Mouse (Mus musculus) neural tube, embryonic 11.5 days (tissue): ENCODE measurements around the gene Siae. TPM values are rescaled to one million over a fixed set of nuclear protein-coding genes. Genes with fewer than 3 reads are reported as not detected.

Experiments used
- ATAC-seq: fragments of 200-750 bp; cut with Nextera tagmentation; 2 replicates; pipeline ENCODE4 v1.8.0; 2017; ENCODE audit warnings: moderate number of reproducible peaks, mild to moderate bottlenecking, moderate TSS enrichment, moderate library complexity; ENCODE audit not compliant: insufficient read depth, low FRiP score, low TSS enrichment
- DNase-seq: peaks from one replicate; pipeline ENCODE4 v3.0.0-alpha.2; 2015; ENCODE audit warnings: low spot score
- H3K27ac ChIP-seq: fragments of 300-500 bp; sonication (generic); 2 replicates; pipeline ENCODE4 v1.5.1; 2014; ENCODE audit warnings: low read depth, mild to moderate bottlenecking, low read length
- H3K27me3 ChIP-seq: fragments of 300-500 bp; sonication (generic); 2 replicates; pipeline ENCODE4 v1.6.1; 2014; ENCODE audit warnings: mild to moderate bottlenecking, low read length, mixed read lengths; ENCODE audit not compliant: control insufficient read depth, insufficient read depth
- H3K36me3 ChIP-seq: fragments of 300-500 bp; sonication (generic); 2 replicates; pipeline ENCODE4 v1.6.1; 2014; ENCODE audit warnings: mild to moderate bottlenecking, low read length, moderate library complexity, mixed read lengths; ENCODE audit not compliant: control insufficient read depth, insufficient read depth
- H3K4me1 ChIP-seq: fragments of 300-500 bp; sonication (generic); 2 replicates; pipeline ENCODE4 v1.6.1; 2014; ENCODE audit warnings: low read length, mixed read lengths; ENCODE audit not compliant: control insufficient read depth, insufficient read depth
- H3K4me2 ChIP-seq: fragments of 300-500 bp; sonication (generic); 2 replicates; pipeline ENCODE4 v1.6.1; 2014; ENCODE audit warnings: low read depth, mild to moderate bottlenecking, moderate library complexity
- H3K4me3 ChIP-seq: fragments of 300-500 bp; sonication (generic); 2 replicates; pipeline ENCODE4 v1.5.1; 2014; ENCODE audit warnings: low read depth, low read length
- H3K9ac ChIP-seq: fragments of 300-500 bp; sonication (generic); 2 replicates; pipeline ENCODE4 v1.6.1; 2014; ENCODE audit warnings: mild to moderate bottlenecking, low read length
- H3K9me3 ChIP-seq: fragments of 300-500 bp; sonication (generic); 2 replicates; pipeline ENCODE4 v1.6.1; 2016; ENCODE audit warnings: low read length; ENCODE audit not compliant: control insufficient read depth
- WGBS: fragments of 180-500 bp; shearing (Covaris S2); extraction: QIAGEN DNeasy Blood & Tissue Kit; methylation state at CpG from one replicate; pipeline ENCODE4 v1.1.7; 2014; 5-methylcytosine and 5-hydroxymethylcytosine counted together
- polyA plus RNA-seq: library from polyadenylated mRNA; unstranded; fragments of >200 nt; fragmentation: Nextera tagmentation; extraction: Ambion mirVana; gene quantifications from 2 replicates; pipeline ENCODE4 v1.2.1, GENCODE M21; 2014

The Siae gene
- polyA plus RNA-seq, 1 experiment from 2014 or later, result 9.0 TPM

DNA sequence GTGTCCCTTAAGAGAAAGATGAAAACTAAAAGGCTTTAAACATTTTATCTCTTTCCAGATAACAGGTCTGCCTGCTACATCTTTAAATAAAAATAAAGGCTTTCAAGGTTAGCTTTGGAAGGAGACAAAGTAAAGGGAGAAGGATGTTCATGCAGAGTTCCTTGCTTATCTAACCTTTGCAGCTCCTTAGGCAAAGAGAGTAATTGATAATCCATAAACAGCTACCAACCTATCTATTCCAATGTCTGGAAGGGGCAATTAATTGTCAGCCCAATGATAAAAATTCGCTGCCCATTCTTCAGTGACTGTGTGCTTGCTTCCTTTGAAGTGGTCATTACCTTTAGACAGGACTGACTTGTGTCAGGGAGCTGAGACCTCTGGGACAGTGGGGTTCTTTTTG lies 8.3 kb downstream of the Siae start:
- ATAC-seq, result no peak
- no peak for DNase-seq
- Histone ChIP-seq H3K36me3 (no peaks in the 10 kb centered on the region), H3K27me3 (no peaks in the 10 kb centered on the region), H3K4me3 (no peak overlapping the region), H3K4me1 (no peaks in the 10 kb centered on the region), H3K9me3 (no peaks in the 10 kb centered on the region), H3K4me2 (no peak overlapping the region), H3K9ac (no peak overlapping the region), H3K27ac (no peak overlapping the region)
- WGBS, result 65% methylated on average over 1 of the region's 1 CpGs

DNA sequence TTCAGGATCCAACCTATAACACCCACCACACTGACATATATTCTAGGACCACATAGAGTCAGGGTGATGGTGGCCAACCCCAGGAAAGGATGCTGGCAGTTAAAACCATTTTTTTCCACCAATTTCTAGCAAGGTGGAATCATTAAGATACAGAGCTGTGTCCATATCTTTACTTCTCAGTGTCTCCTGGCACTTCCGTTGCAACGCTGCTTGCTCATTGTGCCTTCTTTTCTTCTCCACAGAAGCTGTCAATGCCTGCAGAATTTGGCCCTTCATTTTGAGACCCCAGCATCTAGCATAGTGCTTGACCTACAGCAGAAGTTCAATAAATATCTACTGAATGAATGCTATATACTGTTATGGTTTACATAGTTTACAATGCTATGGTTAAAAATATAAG lies 11.5 kb downstream of the Siae start:
- Histone ChIP-seq H3K9me3 (no peaks in the 10 kb centered on the region), H3K9ac (no peak overlapping the region), H3K4me3 (no peak overlapping the region), H3K4me1 (no peaks in the 10 kb centered on the region), H3K27me3 (no peaks in the 10 kb centered on the region), H3K27ac (no peak overlapping the region), H3K36me3 (no peaks in the 10 kb centered on the region), H3K4me2 (no peak overlapping the region)
- ATAC-seq (no peak), DNase-seq (no peak)
- WGBS, result 86% methylated on average over 2 of the region's 2 CpGs

DNA sequence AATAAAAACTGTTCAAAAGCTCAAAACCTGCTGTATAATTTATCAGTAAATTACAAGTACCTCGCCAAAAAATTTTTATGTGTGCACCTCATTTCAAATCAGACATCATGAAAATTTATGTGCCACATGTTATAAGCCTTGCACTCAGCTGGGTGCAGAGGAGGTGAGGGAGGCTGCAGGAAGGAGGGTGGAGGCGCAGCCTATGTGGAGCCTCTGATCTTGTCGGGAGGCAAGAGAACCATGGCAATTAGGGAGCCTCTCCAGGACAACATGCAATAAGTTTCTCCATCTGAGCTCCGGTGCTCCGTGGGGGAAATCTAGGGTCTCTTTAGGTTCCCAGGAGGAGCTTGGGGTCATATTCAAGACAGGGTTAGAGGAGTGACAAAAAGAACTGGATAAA lies 12.0 kb downstream of the Siae start:
- ATAC-seq, result no peak
- DNase-seq, result no peak
- H3K27ac ChIP-seq, result no peak overlapping the region
- H3K4me2 ChIP-seq, result no peak overlapping the region
- no peaks in the 10 kb centered on the region for H3K9me3 ChIP-seq
- no peaks in the 10 kb centered on the region for H3K36me3 ChIP-seq
- 33% methylated on average over 5 of the region's 5 CpGs for WGBS
- H3K4me3 ChIP-seq, result no peak overlapping the region
- no peaks in the 10 kb centered on the region for H3K4me1 ChIP-seq
- H3K27me3 ChIP-seq, result no peaks in the 10 kb centered on the region
- H3K9ac ChIP-seq, result no peak overlapping the region

DNA sequence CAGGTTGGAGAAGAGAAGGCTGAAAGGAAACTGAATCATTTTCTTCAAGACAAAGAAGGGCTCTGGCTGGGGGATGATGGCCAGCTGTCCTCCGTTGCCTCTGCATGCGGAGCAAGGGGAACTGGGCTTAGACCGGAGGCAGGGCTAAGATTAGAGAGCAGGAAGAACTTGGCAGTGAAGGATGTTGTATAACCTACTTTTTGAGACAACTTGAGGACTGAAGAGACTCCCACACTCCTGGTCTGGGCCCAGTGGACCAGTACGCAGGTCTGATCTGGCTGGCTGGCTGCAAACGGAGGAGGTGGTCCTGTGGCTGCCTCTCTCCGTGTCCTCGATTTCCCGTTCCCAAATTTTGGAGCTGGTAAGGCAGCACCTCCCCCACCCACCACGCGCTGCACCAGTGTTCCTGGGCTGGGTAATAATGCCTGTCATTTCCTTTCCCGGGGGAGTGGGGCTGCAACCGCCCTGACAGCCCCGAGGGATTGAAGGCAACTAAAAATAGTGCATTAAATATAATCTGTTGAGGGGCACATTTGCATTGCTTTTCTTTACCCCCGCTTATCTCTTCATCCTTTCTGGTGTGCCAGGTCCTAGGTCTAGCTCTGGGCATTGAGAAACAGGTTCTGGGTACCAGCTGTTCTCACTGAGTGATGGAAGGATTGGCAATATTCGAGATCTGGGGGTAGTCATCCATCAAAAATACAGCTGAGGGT lies 12.6 kb downstream of the Siae start:
- WGBS, result 39% methylated on average over 15 of the region's 15 CpGs
- H3K36me3 ChIP-seq, result no peaks in the 10 kb centered on the region
- no peak overlapping the region for H3K4me3 ChIP-seq
- DNase-seq, result no peak
- H3K9ac ChIP-seq, result no peak overlapping the region
- no peak overlapping the region for H3K4me2 ChIP-seq
- no peak for ATAC-seq
- H3K27me3 ChIP-seq, result no peaks in the 10 kb centered on the region
- H3K9me3 ChIP-seq, result no peaks in the 10 kb centered on the region
- no peak overlapping the region for H3K27ac ChIP-seq
- no peaks in the 10 kb centered on the region for H3K4me1 ChIP-seq

DNA sequence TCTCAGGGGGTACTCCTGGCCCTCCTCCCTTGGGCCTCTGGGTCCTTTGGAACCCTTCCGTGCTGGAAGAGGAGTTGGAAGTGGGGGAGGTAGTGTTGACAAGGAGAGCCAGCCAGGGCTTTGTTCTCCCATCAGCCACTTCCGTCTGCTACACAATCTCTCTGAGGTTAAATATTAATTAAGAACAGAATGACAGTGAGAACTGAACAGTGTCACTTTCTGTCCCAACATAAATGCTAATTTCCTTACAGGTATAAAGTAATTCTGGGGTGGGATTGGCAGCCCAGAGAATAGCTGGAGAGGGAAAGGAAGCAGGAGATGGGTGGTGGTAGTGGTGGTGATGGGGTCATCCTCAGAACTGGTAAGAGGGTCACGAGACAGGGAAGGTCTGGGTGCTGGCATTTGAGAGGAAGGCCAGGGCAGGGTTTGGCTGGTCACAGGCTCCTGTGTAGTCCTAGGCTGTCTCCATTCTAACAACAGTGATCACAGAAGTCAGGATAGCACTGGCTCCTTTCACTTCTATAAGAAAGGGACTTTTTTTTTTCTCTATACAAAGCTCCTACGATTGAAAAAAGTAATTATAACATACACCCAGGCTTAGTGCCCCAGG lies 13.2 kb downstream of the Siae start:
- Histone ChIP-seq H3K4me3 (no peak overlapping the region), H3K9me3 (no peaks in the 10 kb centered on the region), H3K27me3 (no peaks in the 10 kb centered on the region), H3K4me1 (no peaks in the 10 kb centered on the region), H3K36me3 (no peaks in the 10 kb centered on the region), H3K9ac (no peak overlapping the region), H3K4me2 (no peak overlapping the region), H3K27ac (no peak overlapping the region)
- WGBS, result 42% methylated on average over 4 of the region's 4 CpGs
- ATAC-seq (no peak), DNase-seq (no peak)

DNA sequence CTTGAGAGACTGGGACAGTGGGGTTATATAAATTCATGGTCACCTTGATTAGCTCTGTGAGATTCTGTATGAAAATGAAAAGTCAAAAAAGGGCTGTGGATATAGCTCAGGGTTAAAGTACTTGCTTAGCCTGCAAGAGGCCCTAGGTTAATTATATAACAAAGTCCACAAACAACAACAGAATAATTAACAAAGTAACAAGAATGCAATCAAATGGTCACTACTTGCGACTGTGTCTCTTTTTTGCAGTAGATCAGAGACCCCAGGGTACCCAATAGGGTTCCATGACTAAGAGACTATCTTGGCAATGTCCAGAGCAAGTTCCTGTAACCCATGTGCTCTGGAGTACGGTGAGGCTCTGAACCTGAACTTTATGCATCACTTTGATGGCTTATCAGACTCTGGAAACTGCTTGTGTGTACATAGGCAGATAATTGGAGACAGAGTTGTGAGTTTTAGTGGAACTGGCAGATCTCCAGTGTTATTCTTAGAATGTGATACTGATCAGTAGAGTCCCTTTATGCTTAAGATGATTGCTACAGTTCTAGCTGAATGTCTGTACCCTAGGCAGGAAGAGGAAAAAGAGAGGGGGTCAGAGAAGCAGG lies 13.8 kb downstream of the Siae start:
- H3K36me3 ChIP-seq, result no peaks in the 10 kb centered on the region
- no peak overlapping the region for H3K27ac ChIP-seq
- ATAC-seq (no peak), DNase-seq (no peak)
- no peak overlapping the region for H3K4me2 ChIP-seq
- H3K4me3 ChIP-seq, result no peak overlapping the region
- 86% methylated on average over 2 of the region's 2 CpGs for WGBS
- no peaks in the 10 kb centered on the region for H3K27me3 ChIP-seq
- no peaks in the 10 kb centered on the region for H3K4me1 ChIP-seq
- no peaks in the 10 kb centered on the region for H3K9me3 ChIP-seq
- no peak overlapping the region for H3K9ac ChIP-seq

DNA sequence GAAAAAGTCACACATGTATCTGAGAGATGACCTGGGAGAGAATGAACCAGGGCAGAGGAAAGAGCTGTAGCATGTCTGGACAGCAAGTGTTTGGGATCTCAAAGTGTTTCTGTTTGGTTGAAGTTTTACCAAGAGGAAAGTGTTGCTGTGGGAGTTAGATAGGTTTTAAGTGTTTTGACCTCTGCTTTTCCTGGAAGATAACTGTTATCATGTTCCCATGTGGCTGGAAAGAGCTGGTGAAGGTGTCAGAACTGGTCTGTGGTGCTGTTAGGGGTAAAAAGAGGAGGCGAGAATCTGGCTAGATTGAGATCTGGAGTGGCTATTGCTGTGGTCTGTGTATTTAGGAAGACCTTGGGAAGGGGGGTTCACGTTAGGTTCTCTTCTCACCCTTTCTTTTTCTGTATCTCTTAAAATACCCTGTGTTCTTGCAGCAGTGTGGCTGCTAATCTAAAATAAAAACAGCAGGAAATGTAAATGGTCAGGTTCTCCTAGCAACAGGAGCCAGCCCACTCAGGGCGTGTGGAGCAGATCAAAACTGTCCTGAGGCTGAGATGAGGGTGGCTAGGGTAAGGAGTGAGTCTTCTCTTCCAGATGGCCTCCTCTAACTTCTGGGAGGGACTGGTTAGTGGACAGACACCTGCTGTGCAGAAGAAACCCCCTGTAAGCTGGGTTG lies 16.8 kb downstream of the Siae start:
- Histone ChIP-seq H3K4me3 (no peak overlapping the region), H3K9ac (no peak overlapping the region), H3K27me3 (no peaks in the 10 kb centered on the region), H3K9me3 (no peaks in the 10 kb centered on the region), H3K4me2 (no peak overlapping the region), H3K36me3 (no peaks in the 10 kb centered on the region), H3K4me1 (0 out of 2 replicates have a peak, but pooled peaks cover 3% of the 10 kb centered on the region), H3K27ac (no peak overlapping the region)
- DNase-seq (no peak), ATAC-seq (no peak)
- 71% methylated on average over 3 of the region's 3 CpGs for WGBS

DNA sequence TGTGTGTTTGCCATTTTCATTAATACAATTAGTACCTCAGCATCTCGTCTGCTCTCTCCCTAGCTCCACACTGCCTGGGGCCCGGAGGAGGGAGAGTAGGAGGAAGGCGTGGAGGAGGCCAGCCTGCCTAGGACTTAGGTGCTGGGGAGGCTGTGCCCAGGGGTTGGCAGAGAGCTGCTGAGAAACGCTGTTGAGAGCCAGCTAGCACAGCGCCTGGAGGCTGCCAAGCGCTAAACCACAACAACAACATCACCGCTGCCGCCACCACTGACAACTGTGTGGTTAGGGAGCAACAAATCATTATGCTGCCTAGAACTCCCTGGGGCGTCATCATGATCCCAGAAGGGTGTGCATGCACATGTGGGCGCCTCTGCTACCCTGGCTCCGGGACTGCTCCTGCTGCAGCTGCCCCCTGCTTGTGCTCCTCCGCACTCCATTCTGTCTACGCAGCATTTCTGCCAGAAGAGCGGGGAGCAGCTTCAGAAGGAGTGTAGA lies 21.0 kb downstream of the Siae start:
- H3K27me3 ChIP-seq, result no peaks in the 10 kb centered on the region
- ATAC-seq (peak; percentile 68; the same call in 1 of the 2 replicates), DNase-seq (peak; percentile 15)
- no peak overlapping the region for H3K4me3 ChIP-seq
- H3K9ac ChIP-seq, result no peak overlapping the region
- no peak overlapping the region for H3K27ac ChIP-seq
- H3K9me3 ChIP-seq, result no peaks in the 10 kb centered on the region
- 30% methylated on average over 14 of the region's 14 CpGs for WGBS
- no peak overlapping the region for H3K4me2 ChIP-seq
- 0 out of 2 replicates have a peak, but pooled peaks cover 3% of the 10 kb centered on the region for H3K4me1 ChIP-seq
- H3K36me3 ChIP-seq, result no peaks in the 10 kb centered on the region
